Mouse (Mus musculus): ENCODE measurements around the gene Pde4a. TPM values are rescaled to one million over a fixed set of nuclear protein-coding genes. Genes with fewer than 3 reads are reported as not detected.
A peak's percentile ranks its signal among the peaks of the same experiment; 100 is the strongest.

The Pde4a gene
- polyA plus RNA-seq, 1 experiment = 23.4 TPM

GRCm38 (mm10) chr9:21167140-21168097, 1.9 kb downstream of the Pde4a start:
- TF ChIP-seq CTCF (IDR thresholded peaks at IDR 0.05; ENCODE audit: borderline replicate concordance, extremely low read depth, insufficient read depth, insufficient read length) = no peak
- TF ChIP-seq POLR2A (IDR thresholded peaks at IDR 0.05; ENCODE audit: borderline replicate concordance, extremely low read depth, insufficient read depth, insufficient read length, poor library complexity, severe bottlenecking) = no peak
- DNase-seq (ENCODE audit: low read depth) = no peak

DNA sequence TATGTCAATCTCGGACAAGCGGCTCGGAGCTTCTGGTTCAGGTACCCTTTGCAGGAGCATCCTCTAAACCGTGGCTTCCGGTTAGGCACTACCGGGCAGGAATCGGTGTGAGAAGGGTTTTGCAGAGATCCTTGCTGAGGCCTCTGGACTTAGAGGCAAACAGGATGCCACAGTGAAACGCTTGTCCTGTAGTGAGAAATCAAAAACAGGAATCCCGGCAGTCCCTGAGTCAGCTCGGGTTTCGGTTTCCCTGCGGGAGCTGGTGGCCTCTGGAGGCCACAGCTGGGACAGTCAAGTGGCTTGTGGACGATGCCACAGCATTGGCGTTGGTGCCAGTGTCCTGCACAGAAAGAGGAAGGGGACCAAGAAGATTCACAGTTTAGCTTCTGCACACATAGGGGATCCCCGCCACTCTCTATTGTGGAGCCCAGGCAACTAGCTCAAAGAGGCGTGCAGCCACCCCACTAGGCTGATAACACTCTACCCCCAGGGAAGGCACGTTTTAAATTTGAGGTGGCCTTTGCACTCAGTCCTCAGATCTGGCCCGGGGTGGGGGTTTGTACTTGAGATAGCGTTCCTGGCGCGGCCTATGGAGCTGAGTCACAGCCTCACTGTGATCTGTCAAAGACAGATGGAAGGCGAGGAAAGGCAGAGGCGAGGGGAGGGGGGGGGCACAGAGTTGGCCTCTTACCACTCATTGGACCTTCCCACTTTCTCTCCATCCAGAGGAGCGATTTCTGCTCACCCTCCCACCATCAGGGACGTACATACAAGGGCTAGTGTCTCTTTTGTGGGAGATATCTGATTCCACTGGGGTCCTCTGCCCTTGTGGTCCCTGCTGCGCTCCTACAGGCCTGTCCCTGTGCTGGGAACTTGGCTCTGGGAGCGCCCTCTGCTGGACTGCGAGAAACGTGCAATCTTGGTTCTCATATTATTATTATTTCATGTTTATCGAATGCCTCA, 2.9 kb downstream of the Pde4a start:
- TF ChIP-seq CTCF (IDR thresholded peaks at IDR 0.05; ENCODE audit: borderline replicate concordance, extremely low read depth, insufficient read depth, insufficient read length) (peak; percentile 90), POLR2A (IDR thresholded peaks at IDR 0.05; ENCODE audit: borderline replicate concordance, extremely low read depth, insufficient read depth, insufficient read length, poor library complexity, severe bottlenecking) (no peak)
- DNase-seq (ENCODE audit: low read depth) = peak; percentile 74

DNA sequence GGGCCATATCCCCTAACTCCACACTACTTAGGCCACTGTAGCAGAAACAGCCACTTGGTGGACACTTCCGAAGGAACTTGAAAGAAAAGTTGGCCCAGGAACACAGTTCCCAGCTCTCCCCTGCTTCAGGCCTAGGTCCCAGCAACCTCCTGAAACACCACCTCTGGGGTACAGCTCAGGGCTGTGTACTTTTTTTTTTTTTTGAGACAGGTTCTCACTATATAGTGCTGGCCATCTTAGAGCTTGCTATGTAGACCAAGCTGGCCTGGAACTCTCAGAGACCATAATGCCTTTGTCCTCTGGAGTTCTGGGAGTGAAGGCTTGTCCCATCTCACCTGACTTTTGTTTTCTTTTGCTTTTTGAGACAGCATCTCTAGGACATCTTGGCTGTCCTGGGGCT, 3.6 kb downstream of the Pde4a start:
- no peak for DNase-seq (ENCODE audit: low read depth)
- TF ChIP-seq CTCF (IDR thresholded peaks at IDR 0.05; ENCODE audit: borderline replicate concordance, extremely low read depth, insufficient read depth, insufficient read length) (no peak), POLR2A (IDR thresholded peaks at IDR 0.05; ENCODE audit: borderline replicate concordance, extremely low read depth, insufficient read depth, insufficient read length, poor library complexity, severe bottlenecking) (no peak)

DNA sequence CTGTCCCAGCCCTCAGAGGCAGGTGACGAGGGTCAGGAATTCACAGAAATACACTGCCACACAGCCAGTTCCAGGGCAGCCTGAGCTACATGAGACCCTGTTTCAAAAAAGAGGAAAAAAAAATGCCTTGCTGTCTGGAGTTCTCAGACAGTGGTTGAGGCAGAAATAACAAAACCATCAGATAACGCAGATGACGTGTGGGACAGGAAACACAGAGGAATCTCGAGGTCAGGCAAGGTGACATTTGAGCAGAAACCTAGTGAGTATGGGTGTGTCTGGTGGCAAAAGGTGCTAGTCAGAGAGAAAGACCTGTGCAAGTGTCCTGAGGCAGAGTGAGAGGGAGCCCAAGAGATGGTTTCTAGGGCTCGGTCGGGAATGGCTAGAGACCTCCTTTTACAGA, 6.8 kb downstream of the Pde4a start:
- no peak for TF ChIP-seq POLR2A (IDR thresholded peaks at IDR 0.05; ENCODE audit: borderline replicate concordance, extremely low read depth, insufficient read depth, insufficient read length, poor library complexity, severe bottlenecking)
- TF ChIP-seq CTCF (IDR thresholded peaks at IDR 0.05; ENCODE audit: borderline replicate concordance, extremely low read depth, insufficient read depth, insufficient read length) = no peak
- no peak for DNase-seq (ENCODE audit: low read depth)

DNA sequence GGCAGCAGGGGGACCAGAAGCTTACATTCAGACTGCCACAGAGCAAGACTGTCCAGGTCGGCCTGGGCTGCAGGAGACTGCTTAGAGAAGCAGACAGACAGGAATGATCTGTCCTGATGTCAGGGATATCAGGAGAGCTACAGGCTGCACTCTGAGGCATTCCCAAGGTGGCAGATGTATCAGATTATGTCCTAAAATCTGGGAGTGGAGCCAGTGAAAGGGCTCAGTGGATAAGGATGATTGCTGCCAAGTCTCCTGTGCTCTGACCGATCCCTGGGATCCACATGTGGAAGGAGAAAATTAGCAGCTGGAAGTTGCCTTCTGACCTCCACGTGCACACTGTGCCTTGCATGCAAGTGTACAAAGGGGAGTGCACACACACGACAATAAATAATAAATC, 14.9 kb downstream of the Pde4a start:
- no peak for DNase-seq (ENCODE audit: low read depth)
- TF ChIP-seq POLR2A (IDR thresholded peaks at IDR 0.05; ENCODE audit: borderline replicate concordance, extremely low read depth, insufficient read depth, insufficient read length, poor library complexity, severe bottlenecking) (no peak), CTCF (IDR thresholded peaks at IDR 0.05; ENCODE audit: borderline replicate concordance, extremely low read depth, insufficient read depth, insufficient read length) (no peak)

GRCm38 (mm10) chr9:21180841-21181240, 15.3 kb downstream of the Pde4a start:
- DNase-seq (ENCODE audit: low read depth) = no peak
- TF ChIP-seq POLR2A (IDR thresholded peaks at IDR 0.05; ENCODE audit: borderline replicate concordance, extremely low read depth, insufficient read depth, insufficient read length, poor library complexity, severe bottlenecking) (no peak), CTCF (IDR thresholded peaks at IDR 0.05; ENCODE audit: borderline replicate concordance, extremely low read depth, insufficient read depth, insufficient read length) (no peak)

GRCm38 (mm10) chr9:21181421-21182220, 16.1 kb downstream of the Pde4a start:
- no peak for TF ChIP-seq POLR2A (IDR thresholded peaks at IDR 0.05; ENCODE audit: borderline replicate concordance, extremely low read depth, insufficient read depth, insufficient read length, poor library complexity, severe bottlenecking)
- no peak for DNase-seq (ENCODE audit: low read depth)

GRCm38 (mm10) chr9:21183421-21183820, 17.9 kb downstream of the Pde4a start:
- TF ChIP-seq POLR2A (IDR thresholded peaks at IDR 0.05; ENCODE audit: borderline replicate concordance, extremely low read depth, insufficient read depth, insufficient read length, poor library complexity, severe bottlenecking) (no peak), CTCF (IDR thresholded peaks at IDR 0.05; ENCODE audit: borderline replicate concordance, extremely low read depth, insufficient read depth, insufficient read length) (no peak)
- DNase-seq (ENCODE audit: low read depth) = no peak

GRCm38 (mm10) chr9:21183905-21184413, 18.4 kb downstream of the Pde4a start:
- DNase-seq (ENCODE audit: low read depth) = no peak

GRCm38 (mm10) chr9:21184733-21185132, 19.2 kb downstream of the Pde4a start:
- DNase-seq (ENCODE audit: low read depth) = no peak
- TF ChIP-seq CTCF (IDR thresholded peaks at IDR 0.05; ENCODE audit: borderline replicate concordance, extremely low read depth, insufficient read depth, insufficient read length) = no peak
- TF ChIP-seq POLR2A (IDR thresholded peaks at IDR 0.05; ENCODE audit: borderline replicate concordance, extremely low read depth, insufficient read depth, insufficient read length, poor library complexity, severe bottlenecking) = no peak

More at GRCm38 (mm10) chr9:21183905-21184413, 18.4 kb downstream of the Pde4a start:
- TF ChIP-seq POLR2A (IDR thresholded peaks at IDR 0.05; ENCODE audit: borderline replicate concordance, extremely low read depth, insufficient read depth, insufficient read length, poor library complexity, severe bottlenecking) (no peak), CTCF (IDR thresholded peaks at IDR 0.05; ENCODE audit: borderline replicate concordance, extremely low read depth, insufficient read depth, insufficient read length) (no peak)

Data from brain, embryonic 14.5 days (tissue).